Mouse (Mus musculus): ENCODE data around the gene Rwdd4a. TPM values are rescaled to one million over a fixed set of nuclear protein-coding genes. Genes with fewer than 3 reads are reported as not detected.

The Rwdd4a gene
- 34.6 TPM for polyA plus RNA-seq (2021)

- no peaks in the 10 kb centered on the region for H3K27me3 ChIP-seq
- DNase-seq (ENCODE audit: low read depth, low spot score) = peak; percentile 90
- CTCF ChIA-PET = no interaction called here
- TF ChIP-seq CTCF (IDR thresholded peaks at IDR 0.05) = no peak
- peak; percentile 100 for ATAC-seq
- in situ Hi-C loops (cut with MboI; ENCODE audit: low pct_unique_long_range_greater_than_20kb) = loop anchor here (5.0 kb wide), 1 partner anchor 144 kb away; the partner anchor contains the start of gene Ing2
- POLR2A ChIA-PET = no interaction called here
Measured at GRCm38 (mm10) chr8:47533344-47534125, at the start of gene Rwdd4a, which contains the start of gene Trappc11. Gene Rwdd4a, plus strand, starts transcription at chr8:47533664. Gene Trappc11, minus strand, starts transcription at chr8:47533470.

GRCm38 (mm10) chr8:47487231-47487630 is 46.2 kb upstream of the Rwdd4a start:
- CTCF ChIA-PET = no interaction called here
- no peak for DNase-seq (ENCODE audit: low read depth, low spot score)
- POLR2A ChIA-PET = no interaction called here
- H3K27me3 ChIP-seq = no peaks in the 10 kb centered on the region
- no peak for TF ChIP-seq CTCF (IDR thresholded peaks at IDR 0.05)
- no peak for ATAC-seq
- in situ Hi-C loops (cut with MboI; ENCODE audit: low pct_unique_long_range_greater_than_20kb) = no loop called here

- no peak for DNase-seq (ENCODE audit: low read depth, low spot score)
- CTCF ChIA-PET = no interaction called here
- in situ Hi-C loops (cut with MboI; ENCODE audit: low pct_unique_long_range_greater_than_20kb) = no loop called here
- no peaks in the 10 kb centered on the region for H3K27me3 ChIP-seq
- TF ChIP-seq CTCF (IDR thresholded peaks at IDR 0.05) = no peak
- POLR2A ChIA-PET = no interaction called here
- no peak for ATAC-seq
Measured at GRCm38 (mm10) chr8:47493106-47493505, 40.4 kb upstream of the Rwdd4a start.

GRCm38 (mm10) chr8:47494602-47495153 is 38.8 kb upstream of the Rwdd4a start:
- ChIA-PET POLR2A (interaction anchor here (0.6 kb wide), 1 partner anchor 39 kb away, joined by 3 read pairs; no protein-coding TSS in a partner anchor), CTCF (interaction anchor here (1.3 kb wide), 1 partner anchor 22 kb away, joined by 3 read pairs; no protein-coding TSS in a partner anchor)

GRCm38 (mm10) chr8:47495428-47495827 is 38.0 kb upstream of the Rwdd4a start:
- DNase-seq (ENCODE audit: low read depth, low spot score) = no peak
- in situ Hi-C loops (cut with MboI; ENCODE audit: low pct_unique_long_range_greater_than_20kb) = no loop called here
- ChIA-PET CTCF (interaction anchor here (1.3 kb wide), 1 partner anchor 21 kb away, joined by 3 read pairs; no protein-coding TSS in a partner anchor), POLR2A (no interaction called here)
- ATAC-seq = no peak
- H3K27me3 ChIP-seq = no peaks in the 10 kb centered on the region
- TF ChIP-seq CTCF (IDR thresholded peaks at IDR 0.05) = no peak

More at GRCm38 (mm10) chr8:47494602-47495153, 38.8 kb upstream of the Rwdd4a start:
- H3K27me3 ChIP-seq = no peaks in the 10 kb centered on the region
- DNase-seq (ENCODE audit: low read depth, low spot score) = peak; percentile 22
- in situ Hi-C loops (cut with MboI; ENCODE audit: low pct_unique_long_range_greater_than_20kb) = no loop called here
- peak; percentile 47 for ATAC-seq
- no peak for TF ChIP-seq CTCF (IDR thresholded peaks at IDR 0.05)

GRCm38 (mm10) chr8:47501994-47502393 is 31.5 kb upstream of the Rwdd4a start:
- in situ Hi-C loops (cut with MboI; ENCODE audit: low pct_unique_long_range_greater_than_20kb) = loop anchor here (5.0 kb wide), 1 partner anchor 90 kb away; no protein-coding TSS in a partner anchor
- ATAC-seq = no peak
- H3K27me3 ChIP-seq = no peaks in the 10 kb centered on the region
- TF ChIP-seq CTCF (IDR thresholded peaks at IDR 0.05) = no peak
- CTCF ChIA-PET = no interaction called here
- POLR2A ChIA-PET = no interaction called here
- DNase-seq (ENCODE audit: low read depth, low spot score) = no peak

- TF ChIP-seq CTCF (IDR thresholded peaks at IDR 0.05) = no peak
- ChIA-PET POLR2A (no interaction called here), CTCF (no interaction called here)
- H3K27me3 ChIP-seq = no peaks in the 10 kb centered on the region
- in situ Hi-C loops (cut with MboI; ENCODE audit: low pct_unique_long_range_greater_than_20kb) = loop anchor here (5.0 kb wide), 1 partner anchor 90 kb away; no protein-coding TSS in a partner anchor
- DNase-seq (ENCODE audit: low read depth, low spot score) = no peak
- ATAC-seq = no peak
Measured at GRCm38 (mm10) chr8:47502546-47502945, 30.9 kb upstream of the Rwdd4a start.

- ChIA-PET POLR2A (no interaction called here), CTCF (no interaction called here)
- no peaks in the 10 kb centered on the region for H3K27me3 ChIP-seq
- DNase-seq (ENCODE audit: low read depth, low spot score) (no peak), ATAC-seq (no peak)
- TF ChIP-seq CTCF (IDR thresholded peaks at IDR 0.05) = no peak
- in situ Hi-C loops (cut with MboI; ENCODE audit: low pct_unique_long_range_greater_than_20kb) = no loop called here
Measured at GRCm38 (mm10) chr8:47505431-47505830, 28.0 kb upstream of the Rwdd4a start.

GRCm38 (mm10) chr8:47510930-47511329 is 22.5 kb upstream of the Rwdd4a start:
- H3K27me3 ChIP-seq = no peaks in the 10 kb centered on the region
- in situ Hi-C loops (cut with MboI; ENCODE audit: low pct_unique_long_range_greater_than_20kb) = no loop called here
- no peak for TF ChIP-seq CTCF (IDR thresholded peaks at IDR 0.05)
- no peak for DNase-seq (ENCODE audit: low read depth, low spot score)
- POLR2A ChIA-PET = no interaction called here
- CTCF ChIA-PET = interaction anchor here (1.1 kb wide), 1 partner anchor 21 kb away, joined by 3 read pairs; no protein-coding TSS in a partner anchor
- ATAC-seq = no peak

- H3K27me3 ChIP-seq = no peaks in the 10 kb centered on the region
- ATAC-seq (no peak), DNase-seq (ENCODE audit: low read depth, low spot score) (no peak)
- no peak for TF ChIP-seq CTCF (IDR thresholded peaks at IDR 0.05)
- ChIA-PET CTCF (interaction anchor here (0.9 kb wide), 1 partner anchor 196 kb away, joined by 3 read pairs; no protein-coding TSS in a partner anchor), POLR2A (no interaction called here)
- in situ Hi-C loops (cut with MboI; ENCODE audit: low pct_unique_long_range_greater_than_20kb) = no loop called here
Measured at GRCm38 (mm10) chr8:47513601-47514000, 19.9 kb upstream of the Rwdd4a start.

GRCm38 (mm10) chr8:47528094-47528493 is 5.4 kb upstream of the Rwdd4a start:
- ChIA-PET CTCF (interaction anchor here (0.7 kb wide), 1 partner anchor 9 kb away, joined by 3 read pairs; no protein-coding TSS in a partner anchor), POLR2A (no interaction called here)
- H3K27me3 ChIP-seq = no peaks in the 10 kb centered on the region
- no peak for TF ChIP-seq CTCF (IDR thresholded peaks at IDR 0.05)
- ATAC-seq = no peak
- in situ Hi-C loops (cut with MboI; ENCODE audit: low pct_unique_long_range_greater_than_20kb) = loop anchor here (10.0 kb wide), 1 partner anchor 123 kb away; no protein-coding TSS in a partner anchor
- DNase-seq (ENCODE audit: low read depth, low spot score) = no peak

Data from Patski (cell line).